Mouse (Mus musculus): Measurements from ENCODE around the gene Laptm4a.

Gene Laptm4a

DNA sequence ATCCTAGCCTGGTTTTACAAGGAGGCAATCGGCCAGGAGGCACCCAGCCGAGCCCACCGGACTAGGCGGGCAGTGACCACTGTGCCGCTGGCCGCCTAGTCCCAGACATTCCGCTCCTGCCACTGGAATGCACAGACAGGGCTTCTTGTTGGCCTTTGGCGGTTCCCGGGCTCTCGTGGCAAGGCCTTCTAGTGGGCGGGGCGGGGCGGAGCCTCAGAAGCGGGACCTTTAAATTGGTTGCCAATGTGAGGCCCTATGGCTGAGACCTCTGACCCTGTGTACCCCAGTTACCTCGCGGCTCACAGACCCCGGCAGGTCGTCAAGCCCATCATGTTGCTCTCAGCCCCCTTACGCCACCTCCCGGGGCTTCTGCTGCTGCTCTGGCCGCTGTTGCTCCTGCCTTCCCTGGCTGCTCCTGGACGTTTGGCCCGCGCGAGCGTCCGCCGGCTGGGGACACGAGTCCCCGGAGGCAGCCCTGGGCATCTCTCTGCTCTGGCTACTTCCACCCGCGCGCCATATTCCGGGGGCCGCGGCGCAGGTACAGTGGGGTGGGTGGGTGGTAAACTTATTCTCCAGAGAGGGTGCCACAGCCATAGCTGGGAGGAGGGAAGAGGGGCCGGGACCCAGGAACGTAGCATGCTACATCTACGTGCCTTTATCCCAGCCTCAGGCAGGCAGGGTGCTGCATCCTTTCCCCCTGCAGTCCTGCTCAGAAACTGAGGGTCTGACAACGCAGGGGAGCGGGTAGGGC lies 26.4 kb downstream of the Laptm4a start, which contains the start of gene Matn3:
Matn3 (plus strand) TSS at position 216 of the 751 bp plus-strand sequence.
- in situ Hi-C loops (cut with MboI, MseI): no loop called here

DNA sequence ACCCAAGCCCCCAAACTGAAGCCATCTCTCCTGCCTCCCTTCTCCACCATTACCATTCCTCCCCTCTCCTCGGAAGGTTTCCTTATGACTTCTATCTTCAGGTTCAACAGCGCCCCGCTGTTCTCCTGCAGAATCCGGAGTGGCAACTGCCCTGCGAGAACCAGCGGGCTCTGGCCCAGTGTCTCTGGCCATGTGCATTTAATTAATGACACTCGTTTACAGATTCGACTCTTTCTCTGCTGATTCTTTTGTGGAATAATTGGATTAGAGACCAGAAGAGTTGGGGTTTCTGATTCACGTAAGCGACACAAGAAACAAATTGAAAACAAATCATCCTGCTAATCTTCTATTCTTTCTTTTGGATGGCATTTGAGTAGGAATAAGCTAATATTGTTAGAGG lies 31.7 kb downstream of the Laptm4a start:
- in situ Hi-C loops (cut with MboI, MseI): no loop called here

DNA sequence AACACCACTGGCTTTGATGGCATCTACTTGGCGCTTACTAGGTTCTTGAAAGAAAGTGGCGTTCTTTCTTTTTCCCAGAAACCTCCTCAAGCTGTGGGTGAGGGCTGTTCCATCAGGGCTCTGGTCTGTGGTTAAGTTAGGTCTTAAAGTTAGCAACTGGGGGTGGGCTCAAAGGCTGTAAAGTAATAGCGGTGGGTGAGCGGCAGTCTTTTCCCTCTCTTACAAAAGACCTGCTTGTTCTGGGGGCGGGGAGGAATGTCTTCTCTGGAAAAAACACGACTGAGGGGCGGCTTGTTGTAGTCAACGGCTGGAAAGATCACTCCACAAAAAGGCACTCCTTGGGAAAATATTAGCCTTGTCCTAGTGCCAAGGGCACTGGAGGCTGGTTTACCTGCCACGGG lies 32.7 kb downstream of the Laptm4a start:
- in situ Hi-C loops (cut with MboI, MseI): no loop called here

GRCm38 (mm10) chr12:8961607-8962316 lies 40.3 kb downstream of the Laptm4a start:
- in situ Hi-C loops (cut with MboI, MseI): no loop called here

GRCm38 (mm10) chr12:8969828-8970227 lies 48.4 kb downstream of the Laptm4a start:
- in situ Hi-C loops (cut with MboI, MseI): no loop called here

- in situ Hi-C loops (cut with MboI, MseI): no loop called here
Measured at GRCm38 (mm10) chr12:8973820-8974465, 52.5 kb downstream of the Laptm4a start, which contains the start of gene Wdr35. Gene Wdr35 (plus strand): TSS chr12:8973892.

GRCm38 (mm10) chr12:8975076-8975475 lies 53.6 kb downstream of the Laptm4a start:
- in situ Hi-C loops (cut with MboI, MseI): no loop called here
